Mouse (Mus musculus): ENCODE data around the gene Hist1h3i.

Hist1h3i gene

DNA sequence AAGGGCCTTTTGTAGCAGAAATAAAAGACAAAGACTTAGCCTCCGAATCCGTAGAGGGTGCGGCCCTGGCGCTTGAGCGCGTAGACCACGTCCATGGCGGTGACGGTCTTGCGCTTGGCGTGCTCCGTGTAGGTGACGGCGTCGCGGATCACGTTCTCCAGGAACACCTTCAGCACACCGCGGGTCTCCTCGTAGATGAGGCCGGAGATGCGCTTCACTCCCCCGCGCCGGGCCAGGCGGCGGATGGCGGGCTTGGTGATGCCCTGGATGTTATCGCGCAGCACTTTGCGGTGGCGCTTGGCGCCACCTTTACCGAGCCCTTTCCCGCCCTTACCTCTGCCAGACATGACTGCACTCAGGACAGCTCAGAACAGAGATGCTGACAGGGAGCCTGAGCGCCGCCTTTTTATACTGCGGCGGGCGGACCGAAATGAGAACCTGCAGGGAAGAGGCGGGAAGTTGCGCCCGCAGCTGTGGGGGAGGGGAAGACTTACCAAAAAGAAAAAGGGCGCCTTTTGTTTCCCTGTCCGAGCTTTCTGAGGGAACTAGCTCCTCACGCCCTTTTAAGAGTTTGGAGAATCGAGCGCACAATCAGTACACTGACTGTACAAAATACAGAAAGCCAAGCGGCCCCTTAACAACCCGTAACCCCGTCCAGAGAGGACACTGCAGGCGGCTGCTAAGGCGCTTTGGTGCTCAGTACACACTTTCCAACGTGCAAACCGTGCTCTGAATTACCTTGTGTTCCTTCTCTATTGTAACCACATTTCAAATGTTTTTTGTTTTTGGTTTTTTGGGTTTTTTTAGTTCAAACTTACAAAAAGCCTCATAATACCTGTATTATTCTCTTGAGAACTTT is 32.8 kb downstream of the Hist1h3i start, which contains the start of gene Hist1h4k:
TSS of gene Hist1h4k (minus strand) at position 347 of the 859 bp plus-strand sequence.
- in situ Hi-C loops (cut with MboI, MseI), result loop anchor here (5.0 kb wide), 1 partner anchor 42 kb away; no protein-coding TSS in a partner anchor

DNA sequence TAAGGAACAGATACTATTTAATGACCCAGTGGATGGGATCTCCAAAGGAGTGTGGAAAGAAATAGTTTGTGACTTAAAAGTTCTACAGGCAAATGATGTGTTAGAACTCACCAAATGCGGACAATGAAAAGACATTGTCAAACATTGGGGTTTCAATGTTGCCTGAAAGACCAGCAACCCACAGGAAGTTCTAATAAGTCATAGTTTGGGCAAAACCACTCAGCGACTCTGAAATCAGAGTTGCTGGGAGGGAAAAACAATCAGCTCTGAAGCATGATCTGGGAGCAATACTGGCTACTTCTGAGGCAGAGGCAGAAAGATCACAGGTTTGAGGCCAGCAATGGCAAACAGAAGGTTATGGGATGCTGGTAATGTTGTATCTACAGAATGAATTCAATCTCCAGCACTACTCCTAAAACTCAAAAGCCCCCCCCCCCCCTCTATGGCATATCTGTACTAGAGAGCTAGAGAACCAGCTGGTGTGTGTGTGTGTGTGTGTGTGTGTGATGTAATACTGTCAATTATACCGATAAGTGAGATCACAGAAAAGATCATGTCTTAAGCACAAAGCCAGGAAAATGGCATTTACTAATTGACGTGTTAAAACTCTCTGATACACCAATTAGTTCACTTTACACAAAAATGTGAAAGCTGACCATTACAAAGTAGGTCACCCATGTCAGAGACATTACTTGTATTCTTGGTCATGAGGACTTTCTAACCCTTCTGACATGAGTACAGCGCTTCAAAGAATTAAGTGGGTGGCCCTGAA is 33.6 kb downstream of the Hist1h3i start:
- in situ Hi-C loops (cut with MboI, MseI), result loop anchor here (5.0 to 25.0 kb wide), 2 partner anchors 43 to 562 kb away; partner anchors contain the start of gene Trim27 (in 1 of the 2)

DNA sequence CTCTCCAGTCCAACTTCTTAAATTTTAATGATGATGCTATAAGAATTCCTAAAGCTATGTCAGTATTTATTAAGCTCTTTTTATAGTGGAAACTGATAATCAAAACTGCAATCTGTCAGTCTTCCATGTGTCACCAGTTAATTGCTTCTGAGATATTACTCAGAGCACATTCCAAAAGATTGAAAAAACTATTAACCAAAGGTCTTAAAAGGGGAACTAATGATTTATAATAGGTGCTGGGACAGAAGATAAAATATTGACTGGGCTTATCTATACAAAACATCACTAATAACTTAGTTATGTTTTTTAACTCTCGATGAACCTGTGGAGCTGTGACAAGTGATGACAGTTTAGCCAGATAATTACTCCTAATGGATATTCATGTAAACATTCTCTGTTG is 38.2 kb downstream of the Hist1h3i start:
- in situ Hi-C loops (cut with MboI, MseI), result loop anchor here in 1 of 2 experiments (25.0 kb wide), 1 partner anchor 558 kb away; the partner anchor contains the start of gene Trim27

DNA sequence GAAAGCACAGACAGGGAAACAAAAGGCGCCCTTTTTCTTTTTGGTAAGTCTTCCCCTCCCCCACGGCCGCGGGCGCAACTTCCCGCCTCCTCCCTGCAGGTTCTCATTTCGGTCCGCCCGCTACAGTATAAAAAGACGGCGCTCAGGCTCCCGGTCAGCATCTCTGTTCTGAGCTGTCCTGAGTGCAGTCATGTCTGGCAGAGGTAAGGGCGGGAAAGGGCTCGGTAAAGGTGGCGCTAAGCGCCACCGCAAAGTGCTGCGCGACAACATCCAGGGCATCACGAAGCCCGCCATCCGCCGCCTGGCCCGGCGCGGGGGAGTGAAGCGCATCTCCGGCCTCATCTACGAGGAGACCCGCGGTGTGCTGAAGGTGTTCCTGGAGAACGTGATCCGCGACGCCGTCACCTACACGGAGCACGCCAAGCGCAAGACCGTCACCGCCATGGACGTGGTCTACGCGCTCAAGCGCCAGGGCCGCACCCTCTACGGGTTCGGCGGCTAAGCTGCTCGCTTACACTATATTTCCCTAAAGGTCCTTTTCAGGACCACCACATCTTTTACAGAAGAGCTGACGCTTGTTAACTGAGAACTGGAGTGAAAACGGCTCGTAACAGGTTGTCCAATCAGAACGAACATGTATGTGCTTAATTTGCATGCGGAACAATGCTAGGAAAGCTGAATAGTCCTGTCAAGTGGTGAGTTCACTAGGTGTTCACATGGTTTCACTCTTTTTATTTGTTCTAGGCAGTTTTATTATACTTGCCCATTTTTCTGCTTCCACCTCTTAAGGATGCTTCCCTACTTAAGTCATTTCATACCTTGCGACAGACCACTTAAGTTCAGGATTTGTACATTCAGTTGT is 48.0 kb downstream of the Hist1h3i start, which contains the start of gene Hist1h4j:
TSS of gene Hist1h4j (plus strand) at position 159 of the 862 bp plus-strand sequence.
- in situ Hi-C loops (cut with MboI, MseI), result loop anchor here (5.0 to 25.0 kb wide), 4 partner anchors 100 to 548 kb away; partner anchors contain the start of genes Hist1h2ap (in 1 of the 2), Hist1h2br (in 1 of the 2), Hist1h4n (in 1 of the 2) and Trim27 (in 1 of the 2)

DNA sequence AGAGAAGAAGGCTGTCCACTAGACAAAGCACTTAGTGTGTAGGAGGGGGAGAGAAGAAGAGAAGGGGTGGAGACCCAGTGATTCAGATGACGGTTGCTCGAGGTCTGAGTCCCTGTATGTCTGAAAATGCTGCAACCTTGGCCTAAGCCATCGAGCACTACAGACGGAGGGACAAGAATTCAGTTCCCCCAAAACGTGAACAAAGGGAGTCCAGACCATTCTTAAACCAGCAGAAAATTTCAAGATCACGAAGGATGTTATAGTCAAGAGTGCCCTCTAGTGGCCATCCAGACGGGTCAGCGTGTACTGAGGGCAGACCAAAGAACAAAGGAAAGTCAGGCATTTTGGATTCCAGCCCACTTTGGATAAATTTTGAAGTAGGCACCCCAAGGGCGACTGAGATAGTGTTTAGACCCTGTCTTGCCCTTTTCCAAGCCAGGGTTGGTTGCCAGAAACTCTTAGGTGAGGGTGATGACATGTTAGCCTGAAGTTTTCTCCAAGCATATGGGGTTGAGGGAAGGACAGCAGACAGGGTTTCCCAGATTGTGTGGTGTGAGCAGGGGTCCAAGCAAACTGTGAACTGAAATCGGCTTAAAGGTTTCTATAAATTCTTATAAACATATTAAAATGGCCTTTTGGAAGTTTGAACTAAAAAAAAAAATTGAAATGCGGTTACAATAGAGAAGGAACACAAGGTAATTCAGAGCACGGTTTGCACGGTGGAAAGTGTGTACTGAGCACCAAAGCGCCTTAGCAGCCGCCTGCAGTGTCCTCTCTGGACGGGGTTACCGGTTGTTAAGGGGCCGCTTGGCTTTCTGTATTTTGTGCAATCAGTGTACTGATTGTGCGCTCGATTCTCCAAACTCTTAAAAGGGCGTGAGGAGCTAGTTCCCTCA is 48.9 kb downstream of the Hist1h3i start:
- in situ Hi-C loops (cut with MboI, MseI), result loop anchor here (5.0 to 25.0 kb wide), 4 partner anchors 101 to 547 kb away; partner anchors contain the start of genes Hist1h2ap (in 1 of the 2), Hist1h2br (in 1 of the 2), Hist1h4n (in 1 of the 2) and Trim27 (in 1 of the 2)

DNA sequence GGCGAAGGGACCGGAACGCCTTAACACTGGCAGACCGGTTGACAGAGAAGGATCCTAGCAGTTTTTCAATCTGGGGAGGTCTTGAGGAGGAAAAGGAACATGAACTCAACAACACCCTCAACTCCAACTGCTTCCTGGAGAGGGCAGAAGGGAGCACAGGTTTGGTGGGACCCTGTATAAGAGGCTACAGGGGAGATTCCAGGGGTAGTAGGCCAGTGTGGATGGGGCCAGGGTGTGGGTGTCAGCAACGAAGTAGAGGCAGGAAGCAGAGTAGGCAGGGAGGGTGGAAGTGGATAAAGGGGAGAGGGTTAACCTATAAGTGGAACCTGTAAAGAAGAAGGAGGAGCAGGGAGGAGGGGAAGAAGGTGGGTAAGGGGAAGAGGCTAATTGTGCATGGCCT is 49.7 kb downstream of the Hist1h3i start:
- in situ Hi-C loops (cut with MboI, MseI), result loop anchor here (5.0 to 25.0 kb wide), 4 partner anchors 101 to 546 kb away; partner anchors contain the start of genes Hist1h2ap (in 1 of the 2), Hist1h2br (in 1 of the 2), Hist1h4n (in 1 of the 2) and Trim27 (in 1 of the 2)
